Mouse (Mus musculus): ENCODE data around the gene Zfp609. TPM values are rescaled to one million over a fixed set of nuclear protein-coding genes. Genes with fewer than 3 reads are reported as not detected.
"Not testable (repeated sequence)": the region's sequence is repeated elsewhere in the genome, so short reads cannot be mapped to it uniquely, and the experiment has no call there.

Gene Zfp609
- total and polyA plus RNA-seq, 3 experiments = 8.7 to 25.5 (median 23.7) TPM

DNA sequence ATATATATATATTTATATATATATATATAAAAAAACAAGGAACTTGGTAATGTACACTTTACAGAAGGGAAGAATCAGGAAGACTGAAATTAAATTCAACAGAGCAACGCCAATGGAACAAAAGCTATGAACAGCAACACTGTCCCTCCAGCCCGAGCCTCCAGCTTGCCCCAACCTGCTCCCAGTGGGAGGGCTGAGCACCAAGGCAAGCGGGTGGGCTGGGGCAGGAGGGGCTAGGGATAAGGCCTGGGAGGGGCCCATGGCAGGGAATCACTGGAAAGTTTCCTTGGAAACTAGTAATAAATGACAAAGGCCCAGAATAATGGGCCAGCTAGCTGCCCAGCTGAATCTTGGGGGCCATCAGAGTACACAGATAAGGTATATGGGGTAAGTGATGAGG is 134.9 kb downstream of the Zfp609 start:
- no peak for TF ChIP-seq CTCF (IDR thresholded peaks at IDR 0.05)
- TF ChIP-seq EP300 (IDR thresholded peaks at IDR 0.05; ENCODE audit: insufficient read depth, low read depth, low read length) = no peak
- TF ChIP-seq POLR2A (IDR thresholded peaks at IDR 0.05; ENCODE audit: insufficient read depth, low read depth, low read length) = no peak
- DNase-seq = no peak
- no peak overlapping the region for H3K27ac ChIP-seq
- H3K27me3 ChIP-seq (ENCODE audit: control insufficient read depth, insufficient read depth, low read length) = no peaks in the 10 kb centered on the region
- no peak overlapping the region for H3K4me3 ChIP-seq
- intact Hi-C loops (cut with DNase I) = no loop called here
- 53% methylated on average over 3 of the region's 3 CpGs for WGBS
- peaks cover 25% of the 10 kb centered on the region for H3K36me3 ChIP-seq (ENCODE audit: control insufficient read depth, insufficient read depth, low read length)
- no peak overlapping the region for H3K9ac ChIP-seq (ENCODE audit: low read depth, low read length)
- H3K79me2 ChIP-seq (replicated peaks; ENCODE audit: control insufficient read depth, insufficient read depth, low read length) = no peaks in the 10 kb centered on the region
- H3K4me1 ChIP-seq (ENCODE audit: control insufficient read depth, insufficient read depth, low read length) = peaks cover 13% of the 10 kb centered on the region

- H3K4me1 ChIP-seq (ENCODE audit: control insufficient read depth, insufficient read depth, low read length); H3K9ac ChIP-seq (ENCODE audit: low read depth, low read length); H3K27me3 ChIP-seq (ENCODE audit: control insufficient read depth, insufficient read depth, low read length); H3K4me3 ChIP-seq; DNase-seq; H3K27ac ChIP-seq; H3K79me2 ChIP-seq (replicated peaks; ENCODE audit: control insufficient read depth, insufficient read depth, low read length); intact Hi-C loops (cut with DNase I): not testable (repeated sequence)
- peaks cover 18% of the 10 kb centered on the region for H3K36me3 ChIP-seq (ENCODE audit: control insufficient read depth, insufficient read depth, low read length)
- 70% methylated on average over 2 of the region's 2 CpGs for WGBS
Measured at GRCm38 (mm10) chr9:65689869-65690268, 137.5 kb downstream of the Zfp609 start.

- Histone ChIP-seq H3K79me2 (replicated peaks; ENCODE audit: control insufficient read depth, insufficient read depth, low read length) (peaks cover 10% of the 10 kb centered on the region), H3K27me3 (ENCODE audit: control insufficient read depth, insufficient read depth, low read length) (no peaks in the 10 kb centered on the region), H3K4me3 (no peak overlapping the region), H3K27ac (no peak overlapping the region), H3K36me3 (ENCODE audit: control insufficient read depth, insufficient read depth, low read length) (peaks cover 58% of the 10 kb centered on the region), H3K9ac (ENCODE audit: low read depth, low read length) (no peak overlapping the region), H3K4me1 (ENCODE audit: control insufficient read depth, insufficient read depth, low read length) (peaks cover 20% of the 10 kb centered on the region)
- intact Hi-C loops (cut with DNase I) = no loop called here
- no peak for DNase-seq
- no peak for TF ChIP-seq EP300 (IDR thresholded peaks at IDR 0.05; ENCODE audit: insufficient read depth, low read depth, low read length)
- TF ChIP-seq POLR2A (IDR thresholded peaks at IDR 0.05; ENCODE audit: insufficient read depth, low read depth, low read length) = no peak
- TF ChIP-seq CTCF (IDR thresholded peaks at IDR 0.05) = no peak
- WGBS = 43% methylated on average over 2 of the region's 2 CpGs
Measured at GRCm38 (mm10) chr9:65684704-65685103, 142.7 kb downstream of the Zfp609 start.

- H3K36me3 ChIP-seq (ENCODE audit: control insufficient read depth, insufficient read depth, low read length) = peaks cover 61% of the 10 kb centered on the region
- H3K4me3 ChIP-seq = no peak overlapping the region
- no peak overlapping the region for H3K27ac ChIP-seq
- DNase-seq = no peak
- intact Hi-C loops (cut with DNase I) = loop anchor here (1.0 kb wide), 1 partner anchor 18 kb away; no protein-coding TSS in a partner anchor
- peaks cover 25% of the 10 kb centered on the region for H3K4me1 ChIP-seq (ENCODE audit: control insufficient read depth, insufficient read depth, low read length)
- WGBS = 53% methylated on average over 1 of the region's 1 CpGs
- TF ChIP-seq EP300 (IDR thresholded peaks at IDR 0.05; ENCODE audit: insufficient read depth, low read depth, low read length) (no peak), CTCF (IDR thresholded peaks at IDR 0.05) (peak; percentile 78)
- peaks cover 12% of the 10 kb centered on the region for H3K79me2 ChIP-seq (replicated peaks; ENCODE audit: control insufficient read depth, insufficient read depth, low read length)
- no peak overlapping the region for H3K9ac ChIP-seq (ENCODE audit: low read depth, low read length)
- H3K27me3 ChIP-seq (ENCODE audit: control insufficient read depth, insufficient read depth, low read length) = no peaks in the 10 kb centered on the region
Measured at GRCm38 (mm10) chr9:65682994-65683393, 144.4 kb downstream of the Zfp609 start.

DNA sequence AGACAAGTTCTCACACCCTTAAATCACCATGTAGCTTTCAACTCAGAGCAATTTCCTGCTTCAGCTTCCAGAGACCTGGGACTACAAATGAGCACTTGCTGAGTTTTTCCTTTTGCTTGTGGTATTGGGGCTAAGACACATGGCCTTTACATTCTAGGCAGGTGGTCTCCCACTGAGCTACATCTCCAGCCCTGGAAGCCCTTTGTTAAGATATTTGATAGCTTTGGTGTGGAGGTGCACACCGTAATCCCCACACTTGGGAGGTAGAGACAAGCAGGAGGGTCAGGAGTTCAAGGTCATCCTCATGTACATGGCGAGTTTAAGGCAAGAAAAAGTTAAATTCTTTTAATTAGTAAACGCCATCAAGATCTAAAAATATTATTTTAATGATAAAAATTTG is 145.2 kb downstream of the Zfp609 start:
- H3K4me1 ChIP-seq (ENCODE audit: control insufficient read depth, insufficient read depth, low read length) = peaks cover 27% of the 10 kb centered on the region
- intact Hi-C loops (cut with DNase I) = no loop called here
- H3K79me2 ChIP-seq (replicated peaks; ENCODE audit: control insufficient read depth, insufficient read depth, low read length) = peaks cover 12% of the 10 kb centered on the region
- DNase-seq = no peak
- TF ChIP-seq EP300 (IDR thresholded peaks at IDR 0.05; ENCODE audit: insufficient read depth, low read depth, low read length) (no peak), CTCF (IDR thresholded peaks at IDR 0.05) (no peak), POLR2A (IDR thresholded peaks at IDR 0.05; ENCODE audit: insufficient read depth, low read depth, low read length) (no peak)
- WGBS = 76% methylated on average over 3 of the region's 3 CpGs
- peaks cover 61% of the 10 kb centered on the region for H3K36me3 ChIP-seq (ENCODE audit: control insufficient read depth, insufficient read depth, low read length)
- H3K9ac ChIP-seq (ENCODE audit: low read depth, low read length) = no peak overlapping the region
- H3K4me3 ChIP-seq = no peak overlapping the region
- no peak overlapping the region for H3K27ac ChIP-seq
- H3K27me3 ChIP-seq (ENCODE audit: control insufficient read depth, insufficient read depth, low read length) = no peaks in the 10 kb centered on the region

- H3K79me2 ChIP-seq (replicated peaks; ENCODE audit: control insufficient read depth, insufficient read depth, low read length) = peaks cover 12% of the 10 kb centered on the region
- H3K27ac ChIP-seq = peak overlapping the region; percentile 84; the same call in 1 of the 2 replicates
- no peak overlapping the region for H3K4me3 ChIP-seq
- peaks cover 61% of the 10 kb centered on the region for H3K36me3 ChIP-seq (ENCODE audit: control insufficient read depth, insufficient read depth, low read length)
- 60% methylated on average over 2 of the region's 2 CpGs for WGBS
- H3K27me3 ChIP-seq (ENCODE audit: control insufficient read depth, insufficient read depth, low read length) = no peaks in the 10 kb centered on the region
- intact Hi-C loops (cut with DNase I) = no loop called here
- H3K9ac ChIP-seq (ENCODE audit: low read depth, low read length) = no peak overlapping the region
- peaks cover 27% of the 10 kb centered on the region for H3K4me1 ChIP-seq (ENCODE audit: control insufficient read depth, insufficient read depth, low read length)
- no peak for DNase-seq
- TF ChIP-seq CTCF (IDR thresholded peaks at IDR 0.05) (no peak), EP300 (IDR thresholded peaks at IDR 0.05; ENCODE audit: insufficient read depth, low read depth, low read length) (no peak), POLR2A (IDR thresholded peaks at IDR 0.05; ENCODE audit: insufficient read depth, low read depth, low read length) (no peak)
Measured at GRCm38 (mm10) chr9:65681634-65681940, 145.8 kb downstream of the Zfp609 start.

Data from heart, adult 2 months (tissue).